Mouse (Mus musculus): ENCODE measurements around the gene Hmx3. TPM values are rescaled to one million over a fixed set of nuclear protein-coding genes. Genes with fewer than 3 reads are reported as not detected.

The Hmx3 gene
- polyA plus RNA-seq, 1 experiment from 2014 or later: not detected

DNA sequence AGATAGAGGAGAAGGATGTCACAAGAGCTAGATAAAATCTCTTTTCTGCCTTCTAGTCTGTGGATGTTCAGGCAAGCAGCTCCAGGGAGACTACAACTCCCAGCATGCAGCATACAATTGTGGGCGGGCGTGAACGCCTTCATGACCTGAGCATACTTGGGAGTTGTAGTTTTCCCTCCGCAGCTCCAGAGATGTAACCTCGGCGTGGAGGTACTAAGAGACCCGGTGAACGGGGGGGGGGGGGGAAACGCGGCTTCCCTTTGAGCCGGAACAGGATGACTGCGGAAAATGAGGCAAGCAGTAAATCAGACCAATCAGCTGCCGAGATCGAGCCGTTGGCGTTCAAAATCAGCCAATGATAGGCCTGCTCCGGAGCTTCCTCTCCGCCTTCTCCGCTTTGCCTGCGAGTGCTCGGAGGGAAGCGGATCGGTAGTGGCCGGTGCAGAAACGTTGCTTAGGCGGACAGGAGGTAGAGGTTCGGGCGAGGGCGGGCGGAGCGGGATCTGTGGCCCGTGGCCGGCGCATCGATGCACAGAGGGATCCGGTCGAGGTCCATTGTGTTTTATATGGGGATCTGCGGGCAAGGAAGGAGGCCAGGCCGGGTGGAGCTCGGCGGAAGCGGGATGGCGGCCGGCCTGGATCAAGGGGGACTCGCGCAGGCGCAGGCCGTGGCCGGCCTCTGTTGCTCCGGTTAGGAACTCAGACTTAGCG lies 17.5 kb downstream of the Hmx3 start, which contains the start of gene Bub3:
Gene Bub3 (plus strand): TSS at position 237 of the 711 bp plus-strand sequence.
- Histone ChIP-seq H3K27me3 (peaks cover 45% of the 10 kb centered on the region), H3K4me3 (replicated peaks) (peak within 1 kb of the TSS; percentile 87), H3K4me2 (peak within 1 kb of the TSS; percentile 61), H3K27ac (peak within 1 kb of the TSS; percentile 93), H3K9ac (peak within 1 kb of the TSS; percentile 89), H3K9me3 (replicated peaks) (no peaks in the 10 kb centered on the region), H3K36me3 (peaks cover 34% of the 10 kb centered on the region), H3K4me1 (peaks cover 33% of the 10 kb centered on the region)
- WGBS: under 1% methylated on average over 47 of the region's 51 CpGs
- peak; percentile 96 for ATAC-seq (replicated peaks; ENCODE audit: low FRiP score)

DNA sequence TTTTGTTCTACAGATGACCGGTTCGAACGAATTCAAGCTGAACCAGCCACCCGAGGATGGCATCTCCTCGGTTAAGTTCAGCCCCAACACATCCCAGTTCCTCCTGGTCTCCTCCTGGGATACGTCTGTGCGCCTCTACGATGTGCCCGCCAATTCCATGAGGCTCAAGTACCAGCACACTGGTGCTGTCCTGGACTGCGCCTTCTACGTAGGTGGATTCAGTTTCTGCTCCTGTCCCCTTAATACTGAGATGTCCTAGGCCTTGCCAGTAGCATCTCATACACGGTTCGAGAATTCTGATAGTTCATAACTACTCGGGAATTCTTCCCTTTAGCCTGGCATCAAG lies 18.0 kb downstream of the Hmx3 start:
- Histone ChIP-seq H3K9ac (peak overlapping the region; percentile 89), H3K4me1 (peaks cover 28% of the 10 kb centered on the region), H3K27ac (peak overlapping the region; percentile 93), H3K27me3 (peaks cover 40% of the 10 kb centered on the region), H3K36me3 (peaks cover 39% of the 10 kb centered on the region), H3K9me3 (replicated peaks) (no peaks in the 10 kb centered on the region), H3K4me3 (replicated peaks) (peak overlapping the region; percentile 87), H3K4me2 (peak overlapping the region; percentile 61)
- peak; percentile 57 for ATAC-seq (replicated peaks; ENCODE audit: low FRiP score)
- under 1% methylated on average over 14 of the region's 14 CpGs for WGBS

DNA sequence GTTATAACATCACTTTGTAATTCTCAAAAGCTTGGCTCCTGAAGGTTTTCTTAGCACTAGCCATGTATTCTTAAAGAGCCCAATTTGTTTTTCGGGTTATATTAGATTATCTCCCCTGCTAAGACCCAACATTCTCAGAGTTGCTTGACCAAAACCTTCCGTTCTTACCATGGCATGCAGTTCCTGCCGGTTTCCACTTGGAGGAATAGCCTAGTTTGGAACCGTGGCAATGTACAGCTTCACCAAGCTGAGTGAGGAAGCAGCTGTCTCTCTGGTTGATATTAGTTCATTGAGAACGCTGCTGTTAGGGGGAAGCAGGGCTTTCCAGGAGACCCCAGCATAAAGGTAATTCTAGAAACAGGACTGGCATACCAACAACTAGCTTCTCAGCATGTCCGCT lies 32.6 kb downstream of the Hmx3 start:
- Histone ChIP-seq H3K27ac (no peak overlapping the region), H3K4me1 (no peaks in the 10 kb centered on the region), H3K4me2 (no peak overlapping the region), H3K36me3 (peaks cover 41% of the 10 kb centered on the region), H3K4me3 (replicated peaks) (no peak overlapping the region), H3K9ac (no peak overlapping the region), H3K27me3 (no peaks in the 10 kb centered on the region), H3K9me3 (replicated peaks) (no peaks in the 10 kb centered on the region)
- no peak for ATAC-seq (replicated peaks; ENCODE audit: low FRiP score)
- 80% methylated on average over 6 of the region's 6 CpGs for WGBS

DNA sequence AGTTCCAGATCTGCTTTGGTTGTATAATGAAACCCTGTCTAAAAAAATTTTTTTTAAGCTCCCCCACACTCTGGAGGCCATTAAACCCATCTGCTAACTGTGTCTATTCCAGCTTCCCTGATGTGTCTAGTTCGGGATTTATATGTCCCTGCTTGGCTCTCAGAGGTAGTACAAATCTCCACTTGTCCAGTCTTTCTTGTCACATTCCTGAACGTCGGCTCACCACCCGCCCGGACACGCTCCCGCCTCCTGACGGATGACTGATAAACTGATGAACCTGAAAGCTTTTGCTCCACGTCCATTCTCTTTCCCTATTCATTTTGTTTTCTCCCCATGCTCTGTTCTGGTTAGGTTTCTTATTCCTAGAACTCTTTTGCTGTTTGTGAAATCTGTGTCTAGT lies 39.5 kb downstream of the Hmx3 start:
- ATAC-seq (replicated peaks; ENCODE audit: low FRiP score): no peak
- Histone ChIP-seq H3K9ac (no peak overlapping the region), H3K27ac (no peak overlapping the region), H3K4me1 (no peaks in the 10 kb centered on the region), H3K27me3 (no peaks in the 10 kb centered on the region), H3K4me3 (replicated peaks) (no peak overlapping the region), H3K9me3 (replicated peaks) (no peaks in the 10 kb centered on the region), H3K36me3 (no peaks in the 10 kb centered on the region), H3K4me2 (no peak overlapping the region)
- WGBS: 20% methylated on average over 9 of the region's 9 CpGs

DNA sequence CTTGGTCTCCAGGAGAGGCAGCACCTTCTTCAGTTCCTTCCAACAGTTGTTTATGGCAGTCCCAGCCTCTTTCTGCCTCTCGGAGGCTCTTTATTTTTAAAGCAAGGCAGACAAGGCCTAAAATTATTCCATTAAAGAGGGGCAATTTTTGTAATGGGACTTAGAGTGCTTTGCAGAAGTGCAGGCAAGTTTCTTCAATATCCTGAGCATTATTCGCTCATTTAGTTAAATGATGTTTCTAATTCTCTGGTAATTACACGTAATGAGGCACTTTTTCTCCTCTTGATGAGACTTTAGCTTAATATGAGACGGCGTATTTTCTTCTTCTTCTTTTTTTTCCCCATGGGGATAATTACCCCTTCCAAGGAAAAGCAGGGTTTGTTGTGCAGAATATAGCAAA lies 42.9 kb downstream of the Hmx3 start:
- H3K4me2 ChIP-seq: no peak overlapping the region
- H3K4me3 ChIP-seq (replicated peaks): no peak overlapping the region
- WGBS: 85% methylated on average over 5 of the region's 5 CpGs
- no peak overlapping the region for H3K27ac ChIP-seq
- H3K9ac ChIP-seq: no peak overlapping the region
- H3K36me3 ChIP-seq: no peaks in the 10 kb centered on the region
- no peaks in the 10 kb centered on the region for H3K4me1 ChIP-seq
- no peak for ATAC-seq (replicated peaks; ENCODE audit: low FRiP score)
- H3K27me3 ChIP-seq: no peaks in the 10 kb centered on the region
- H3K9me3 ChIP-seq (replicated peaks): no peaks in the 10 kb centered on the region

Other genes with a start within 250 kb of the Hmx3 start
- not detected in 2 replicates for gene Cuzd1, start 220.6 kb upstream of the Hmx3 start, polyA plus RNA-seq (2015; fragmentation: Nextera tagmentation; extraction: Ambion mirVana)
- gene Fam24b, start 213.4 kb upstream of the Hmx3 start, polyA plus RNA-seq (2015; fragmentation: Nextera tagmentation; extraction: Ambion mirVana): not detected in 2 replicates
- 0.24 TPM in 1 of 2 replicates, not detected in the other for gene Fam24a, start 209.0 kb upstream of the Hmx3 start, polyA plus RNA-seq (2015; fragmentation: Nextera tagmentation; extraction: Ambion mirVana)
- 22.1 and 22.7 TPM in 2 replicates for gene 2310057M21Rik, start 180.1 kb upstream of the Hmx3 start, polyA plus RNA-seq (2015; fragmentation: Nextera tagmentation; extraction: Ambion mirVana)
- gene Pstk, start 171.7 kb upstream of the Hmx3 start, polyA plus RNA-seq (2015; fragmentation: Nextera tagmentation; extraction: Ambion mirVana): 62.6 and 63.0 TPM in 2 replicates
- 14.9 and 16.4 TPM in 2 replicates for gene Ikzf5, start 132.3 kb upstream of the Hmx3 start, polyA plus RNA-seq (2015; fragmentation: Nextera tagmentation; extraction: Ambion mirVana)
- 99.4 and 101 TPM in 2 replicates for gene Acadsb, start 132.3 kb upstream of the Hmx3 start, polyA plus RNA-seq (2015; fragmentation: Nextera tagmentation; extraction: Ambion mirVana)
- 0.22 TPM in 1 of 2 replicates, not detected in the other for gene Hmx2, start 5.9 kb downstream of the Hmx3 start, polyA plus RNA-seq (2015; fragmentation: Nextera tagmentation; extraction: Ambion mirVana)
- gene Bub3, start 17.4 kb downstream of the Hmx3 start, polyA plus RNA-seq (2015; fragmentation: Nextera tagmentation; extraction: Ambion mirVana): 222 and 231 TPM in 2 replicates